Mouse (Mus musculus) bone marrow, adult 2 months (tissue): ENCODE results near the gene Cnnm1. TPM values are rescaled to one million over a fixed set of nuclear protein-coding genes. Genes with fewer than 3 reads are reported as not detected.

Experiments
- H3K27ac ChIP-seq: fragments of 200-500 bp; 2 replicates; pipeline ENCODE4 v1.5.1; 2012; ENCODE audit warnings: low read depth, mild to moderate bottlenecking, control low read depth, inconsistent platforms, low read length; ENCODE audit not compliant: control insufficient read depth, poor library complexity, insufficient read depth
- H3K4me1 ChIP-seq: fragments of 200-500 bp; 2 replicates; pipeline ENCODE4 v1.6.1; 2011; ENCODE audit warnings: low read length; ENCODE audit not compliant: control insufficient read depth, insufficient read depth
- H3K4me3 ChIP-seq: fragments of 200-500 bp; replicated peaks from 2 replicates; pipeline ENCODE3; 2011; ENCODE audit warnings: mild to moderate bottlenecking, low read depth, low read length, control low read depth; ENCODE audit not compliant: control insufficient read depth
- CTCF ChIP-seq: fragments of 200-500 bp; IDR thresholded peaks from 2 replicates; pipeline ENCODE4 v1.5.1; 2011; ENCODE audit warnings: low read length, control low read depth; ENCODE audit not compliant: control insufficient read depth, insufficient read depth
- POLR2A ChIP-seq: fragments of 200-500 bp; IDR thresholded peaks from 2 replicates; pipeline ENCODE4 v1.6.1; 2011; ENCODE audit warnings: low read depth, mild to moderate bottlenecking, control low read depth, low read length, borderline replicate concordance; ENCODE audit not compliant: control insufficient read depth
- WGBS: fragments of 180-500 bp; shearing (Covaris S2); methylation state at CpG from one replicate; pipeline ENCODE4 v1.1.7; 2018; 5-methylcytosine and 5-hydroxymethylcytosine counted together
- polyA plus RNA-seq: library from polyadenylated mRNA; stranded (reverse); fragments of >200 nt; gene quantifications from 2 replicates; pipeline ENCODE4 v1.2.4, GENCODE M21; 2011; ENCODE audit warnings: low replicate concordance; ENCODE audit not compliant: missing spikeins, insufficient read depth, insufficient read length

Gene Cnnm1
- polyA plus RNA-seq, 1 experiment = 3.6 TPM

DNA sequence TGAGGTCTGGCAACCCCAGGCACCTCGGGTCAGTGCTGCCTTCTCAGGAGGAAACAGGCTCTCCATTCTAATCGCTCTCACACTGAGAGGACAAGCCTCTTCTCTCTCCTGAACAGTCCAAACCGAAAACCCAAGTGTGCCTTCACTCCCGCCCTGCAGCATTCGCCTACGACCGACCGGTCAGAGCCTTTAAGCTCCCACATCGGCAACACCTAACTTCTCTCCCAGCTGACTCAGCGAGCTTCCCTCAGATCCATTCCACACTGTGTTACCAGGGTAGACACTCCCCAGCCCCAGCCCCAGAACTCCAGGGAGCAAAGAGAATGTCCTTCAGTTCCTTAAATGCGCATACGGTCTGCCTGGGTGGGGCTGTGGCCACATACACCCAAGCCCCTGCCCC lies 65.2 kb downstream of the Cnnm1 start:
- Histone ChIP-seq H3K4me1 (no peaks in the 10 kb centered on the region), H3K27ac (no peak overlapping the region), H3K4me3 (no peak overlapping the region)
- WGBS = 85% methylated on average over 12 of the region's 12 CpGs
- TF ChIP-seq CTCF = no peak
- no peak for TF ChIP-seq POLR2A

DNA sequence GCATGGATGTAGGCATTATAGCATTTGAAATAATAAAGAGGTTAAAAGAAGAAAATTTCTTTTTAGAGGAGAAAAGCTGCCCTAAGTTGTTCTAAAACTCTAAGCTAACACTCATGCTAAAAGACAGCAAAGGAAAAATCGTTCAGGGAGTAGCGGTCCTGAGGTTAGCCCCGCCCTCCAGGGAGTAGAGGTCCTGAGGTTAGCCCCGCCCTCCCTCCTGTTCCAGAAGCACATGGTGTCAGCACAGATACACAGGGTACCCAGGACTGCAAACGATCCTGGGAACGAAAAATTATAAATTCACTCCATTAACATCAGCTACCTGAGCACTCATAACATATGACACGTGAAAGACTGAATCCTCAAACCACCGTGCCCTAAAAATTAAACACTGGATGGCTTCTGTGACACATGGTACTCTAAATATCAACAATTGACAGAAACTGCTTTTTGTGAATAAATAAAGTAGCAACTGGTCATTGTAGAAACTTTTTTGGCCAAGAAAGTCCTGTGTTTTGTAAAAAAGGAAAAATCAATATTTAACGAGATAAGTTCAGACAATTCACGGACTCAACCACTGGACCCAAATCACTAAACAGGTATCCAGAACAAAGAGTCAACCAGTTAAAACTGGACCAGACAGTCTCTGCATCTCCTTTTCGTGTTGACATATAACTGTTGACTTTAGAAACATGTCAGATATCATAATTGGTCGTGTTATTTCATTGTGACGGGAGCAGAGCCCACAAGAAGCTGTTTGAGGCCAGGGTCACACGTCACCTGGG lies 70.4 kb downstream of the Cnnm1 start:
- WGBS = 89% methylated on average over 14 of the region's 14 CpGs

GRCm38 (mm10) chr19:43511621-43512620 lies 71.7 kb downstream of the Cnnm1 start:
- Histone ChIP-seq H3K27ac (no peak overlapping the region), H3K4me3 (no peak overlapping the region), H3K4me1 (peaks cover 2% of the 10 kb centered on the region; the same call in 1 of the 2 replicates)
- no peak for TF ChIP-seq POLR2A
- no peak for TF ChIP-seq CTCF
- 83% methylated on average over 22 of the region's 22 CpGs for WGBS

More for the DNA sequence above, 70.4 kb downstream of the Cnnm1 start:
- H3K27ac ChIP-seq = no peak overlapping the region
- H3K4me1 ChIP-seq = no peaks in the 10 kb centered on the region
- no peak for TF ChIP-seq CTCF
- H3K4me3 ChIP-seq = no peak overlapping the region

DNA sequence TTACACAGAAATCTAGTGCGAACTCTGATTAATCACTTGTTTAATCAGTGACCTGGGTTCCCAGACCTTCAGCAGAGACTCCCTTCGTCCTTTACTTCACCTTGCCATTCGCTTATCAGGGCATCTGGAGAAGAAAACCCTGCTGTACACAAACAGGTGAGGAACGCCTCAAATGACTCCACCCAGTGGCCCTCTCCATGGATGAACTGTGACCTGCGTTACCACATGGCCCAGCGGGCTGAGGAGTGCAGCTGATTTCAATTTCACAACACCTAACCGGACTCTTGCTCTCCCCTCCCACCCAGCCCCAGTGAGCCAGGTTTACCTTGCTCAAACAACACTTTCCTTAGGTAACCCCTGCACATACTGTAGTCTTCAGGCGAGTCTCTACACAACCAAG lies 73.6 kb downstream of the Cnnm1 start:
- no peak overlapping the region for H3K27ac ChIP-seq
- 72% methylated on average over 8 of the region's 8 CpGs for WGBS
- H3K4me1 ChIP-seq = peaks cover 2% of the 10 kb centered on the region; the same call in 1 of the 2 replicates
- no peak overlapping the region for H3K4me3 ChIP-seq
- no peak for TF ChIP-seq CTCF
- TF ChIP-seq POLR2A = no peak

- 85% methylated on average over 23 of the region's 23 CpGs for WGBS
- Histone ChIP-seq H3K4me3 (no peak overlapping the region), H3K4me1 (peaks cover 2% of the 10 kb centered on the region; the same call in 1 of the 2 replicates), H3K27ac (peak overlapping the region; percentile 14)
- TF ChIP-seq CTCF = no peak
- no peak for TF ChIP-seq POLR2A
Observed at GRCm38 (mm10) chr19:43515668-43516396, 75.6 kb downstream of the Cnnm1 start.

- WGBS = 75% methylated on average over 14 of the region's 14 CpGs
- no peak for TF ChIP-seq POLR2A
- TF ChIP-seq CTCF = no peak
- Histone ChIP-seq H3K4me1 (peaks cover 2% of the 10 kb centered on the region; the same call in 1 of the 2 replicates), H3K4me3 (no peak overlapping the region), H3K27ac (peak overlapping the region; percentile 14)
Observed at GRCm38 (mm10) chr19:43516397-43517035, 76.3 kb downstream of the Cnnm1 start.

DNA sequence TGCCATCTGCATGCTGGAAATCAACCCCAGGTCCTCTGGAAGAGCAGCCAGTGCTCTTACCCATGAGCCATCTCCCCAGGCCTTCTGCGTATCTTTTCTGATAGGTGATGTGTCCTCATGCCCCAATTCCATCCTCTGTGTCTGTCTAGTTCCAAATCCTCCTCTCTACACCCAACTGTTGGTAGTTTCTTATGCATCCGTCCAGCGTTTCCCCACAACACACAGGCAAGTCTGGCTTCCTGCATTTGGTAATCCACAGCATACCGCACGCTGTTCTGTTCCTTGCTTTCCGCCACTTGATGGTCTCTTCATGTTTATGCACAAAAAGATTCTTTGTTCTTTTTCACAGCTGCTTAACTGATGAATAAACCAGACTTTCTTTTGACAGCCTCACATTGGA lies 77.1 kb downstream of the Cnnm1 start:
- WGBS = 62% methylated on average over 6 of the region's 6 CpGs
- H3K27ac ChIP-seq = peak overlapping the region; percentile 9; the same call in 1 of the 2 replicates
- TF ChIP-seq CTCF (no peak), POLR2A (no peak)
- H3K4me1 ChIP-seq = peaks cover 2% of the 10 kb centered on the region; the same call in 1 of the 2 replicates
- no peak overlapping the region for H3K4me3 ChIP-seq

DNA sequence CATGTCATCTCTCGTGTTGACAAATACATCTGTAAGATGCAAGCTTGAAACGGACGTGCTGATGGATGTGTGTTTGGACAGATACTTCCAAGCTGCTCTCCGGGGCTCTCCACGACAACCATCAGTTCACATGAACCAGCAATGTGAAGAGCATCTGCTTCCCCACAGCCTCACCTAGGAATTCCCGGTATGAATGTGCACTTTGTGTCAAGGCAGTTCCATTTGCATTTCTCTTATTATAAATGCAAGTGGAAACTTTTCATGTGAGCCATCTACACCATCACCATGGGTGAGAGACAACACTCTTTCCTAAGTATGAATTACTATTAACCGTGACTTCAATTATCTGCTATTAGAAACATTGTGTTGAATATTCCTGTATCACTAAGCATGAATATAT lies 77.6 kb downstream of the Cnnm1 start:
- 75% methylated on average over 7 of the region's 7 CpGs for WGBS
- TF ChIP-seq CTCF (no peak), POLR2A (no peak)
- Histone ChIP-seq H3K27ac (no peak overlapping the region; the same call in 1 of the 2 replicates), H3K4me1 (peaks cover 2% of the 10 kb centered on the region; the same call in 1 of the 2 replicates), H3K4me3 (no peak overlapping the region)
